Mouse (Mus musculus) embryo, embryonic 10 days (tissue): ENCODE measurements around the gene Dock1.
A peak's percentile ranks its signal among the peaks of the same experiment; 100 is the strongest.

Experiments used
- DNase-seq: peaks from one replicate; pipeline ENCODE4 v3.0.0-alpha.2; 2015; ENCODE audit warnings: low spot score

The Dock1 gene

GRCm38 (mm10) chr7:134840066-134840465 lies 169.6 kb downstream of the Dock1 start:
- DNase-seq, result no peak

GRCm38 (mm10) chr7:134842751-134843150 lies 172.3 kb downstream of the Dock1 start:
- no peak for DNase-seq

- no peak for DNase-seq
Observed at GRCm38 (mm10) chr7:134862000-134862399, 191.5 kb downstream of the Dock1 start.

- DNase-seq, result peak; percentile 70
Observed at GRCm38 (mm10) chr7:134864175-134864574, 193.7 kb downstream of the Dock1 start.

GRCm38 (mm10) chr7:134872511-134872910 lies 202.1 kb downstream of the Dock1 start:
- no peak for DNase-seq

GRCm38 (mm10) chr7:134872981-134873380 lies 202.5 kb downstream of the Dock1 start:
- no peak for DNase-seq

- DNase-seq, result no peak
Observed at GRCm38 (mm10) chr7:134878985-134879384, 208.5 kb downstream of the Dock1 start.

- no peak for DNase-seq
Observed at GRCm38 (mm10) chr7:134880431-134880830, 210.0 kb downstream of the Dock1 start.

GRCm38 (mm10) chr7:134883516-134883915 lies 213.1 kb downstream of the Dock1 start:
- DNase-seq, result no peak

- DNase-seq, result no peak
Observed at GRCm38 (mm10) chr7:134892449-134892871, 222.0 kb downstream of the Dock1 start.

GRCm38 (mm10) chr7:134892972-134893371 lies 222.5 kb downstream of the Dock1 start:
- DNase-seq, result peak; percentile 34

- DNase-seq, result no peak
Observed at GRCm38 (mm10) chr7:134894604-134895003, 224.2 kb downstream of the Dock1 start.

- DNase-seq, result no peak
Observed at GRCm38 (mm10) chr7:134899462-134899861, 229.0 kb downstream of the Dock1 start.

- DNase-seq, result no peak
Observed at GRCm38 (mm10) chr7:134901992-134902391, 231.5 kb downstream of the Dock1 start.

GRCm38 (mm10) chr7:134931886-134932285 lies 261.4 kb downstream of the Dock1 start:
- no peak for DNase-seq

GRCm38 (mm10) chr7:134937471-134937926 lies 267.0 kb downstream of the Dock1 start:
- peak; percentile 36 for DNase-seq

GRCm38 (mm10) chr7:134937927-134938609 lies 267.6 kb downstream of the Dock1 start, which contains the start of gene Fam196a:
Gene Fam196a (minus strand): TSS chr7:134938430.
- peak; percentile 73 for DNase-seq

- DNase-seq, result no peak
Observed at GRCm38 (mm10) chr7:134941891-134942290, 271.4 kb downstream of the Dock1 start.

GRCm38 (mm10) chr7:134943063-134943462 lies 272.6 kb downstream of the Dock1 start:
- DNase-seq, result no peak

GRCm38 (mm10) chr7:134943701-134944100 lies 273.2 kb downstream of the Dock1 start:
- no peak for DNase-seq

GRCm38 (mm10) chr7:134945925-134946716 lies 275.7 kb downstream of the Dock1 start:
- DNase-seq, result peak; percentile 16

GRCm38 (mm10) chr7:134959086-134959485 lies 288.6 kb downstream of the Dock1 start:
- no peak for DNase-seq

- peak; percentile 23 for DNase-seq
Observed at GRCm38 (mm10) chr7:134960871-134961270, 290.4 kb downstream of the Dock1 start.
